Mouse (Mus musculus): ENCODE measurements at regions not wholly inside any gene's neighbourhood (a gene's known extent, or its start where the extent isn't known, plus 50 kb on each side); places are given as distances from the start of the nearest gene placed in this dataset.
"Not testable (repeated sequence)": the region's sequence is repeated elsewhere in the genome, so short reads cannot be mapped to it uniquely, and the experiment has no call there.

- Histone ChIP-seq H3K9ac (ENCODE audit: low read length) (no peak overlapping the region), H3K9me3 (ENCODE audit: control insufficient read depth, low read length) (no peaks in the 10 kb centered on the region), H3K4me1 (replicated peaks; ENCODE audit: control insufficient read depth, insufficient read depth, low read length) (no peaks in the 10 kb centered on the region; the same call in 1 of the 2 replicates), H3K4me3 (ENCODE audit: low read depth, low read length) (no peak overlapping the region), H3K27me3 (replicated peaks; ENCODE audit: control insufficient read depth, insufficient read depth, low read length) (no peaks in the 10 kb centered on the region), H3K36me3 (ENCODE audit: control insufficient read depth, insufficient read depth, low read length) (no peaks in the 10 kb centered on the region), H3K27ac (ENCODE audit: low read depth) (no peak overlapping the region), H3K4me2 (ENCODE audit: low read length) (no peak overlapping the region)
- DNase-seq (ENCODE audit: low spot score): no peak
- WGBS: 34% methylated on average over 6 of the region's 6 CpGs
- ATAC-seq (replicated peaks; ENCODE audit: low FRiP score, low TSS enrichment, low read depth): no peak
Observed at GRCm38 (mm10) chr4:4635338-4635737, 157.8 kb downstream of the Impad1 start.

DNA sequence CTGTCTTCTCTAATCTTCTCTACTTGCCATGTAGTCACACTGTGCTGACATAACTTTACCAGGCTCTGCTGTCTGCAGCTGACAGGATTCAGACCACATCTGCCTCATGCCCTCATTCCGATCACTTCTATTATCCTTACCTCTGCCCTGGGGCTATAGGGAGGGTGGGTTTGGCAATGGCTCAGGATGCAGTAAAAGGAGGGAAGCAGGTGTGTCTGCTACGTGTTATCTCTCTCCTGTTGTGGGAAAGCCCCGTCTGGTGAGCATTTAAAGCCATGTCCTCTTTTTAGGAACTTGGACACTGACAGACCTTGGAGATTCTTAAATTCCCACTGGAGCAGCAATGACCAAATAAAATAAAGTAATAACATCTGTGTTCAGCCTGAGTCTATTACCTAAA, 158.5 kb downstream of the Impad1 start:
- ATAC-seq (replicated peaks; ENCODE audit: low FRiP score, low TSS enrichment, low read depth): no peak
- no peak for DNase-seq (ENCODE audit: low spot score)
- Histone ChIP-seq H3K4me3 (ENCODE audit: low read depth, low read length) (no peak overlapping the region), H3K4me2 (ENCODE audit: low read length) (no peak overlapping the region), H3K36me3 (ENCODE audit: control insufficient read depth, insufficient read depth, low read length) (no peaks in the 10 kb centered on the region), H3K27me3 (replicated peaks; ENCODE audit: control insufficient read depth, insufficient read depth, low read length) (no peaks in the 10 kb centered on the region), H3K4me1 (replicated peaks; ENCODE audit: control insufficient read depth, insufficient read depth, low read length) (no peaks in the 10 kb centered on the region; the same call in 1 of the 2 replicates), H3K9ac (ENCODE audit: low read length) (no peak overlapping the region), H3K9me3 (ENCODE audit: control insufficient read depth, low read length) (no peaks in the 10 kb centered on the region), H3K27ac (ENCODE audit: low read depth) (no peak overlapping the region)
- WGBS: 57% methylated on average over 3 of the region's 3 CpGs

DNA sequence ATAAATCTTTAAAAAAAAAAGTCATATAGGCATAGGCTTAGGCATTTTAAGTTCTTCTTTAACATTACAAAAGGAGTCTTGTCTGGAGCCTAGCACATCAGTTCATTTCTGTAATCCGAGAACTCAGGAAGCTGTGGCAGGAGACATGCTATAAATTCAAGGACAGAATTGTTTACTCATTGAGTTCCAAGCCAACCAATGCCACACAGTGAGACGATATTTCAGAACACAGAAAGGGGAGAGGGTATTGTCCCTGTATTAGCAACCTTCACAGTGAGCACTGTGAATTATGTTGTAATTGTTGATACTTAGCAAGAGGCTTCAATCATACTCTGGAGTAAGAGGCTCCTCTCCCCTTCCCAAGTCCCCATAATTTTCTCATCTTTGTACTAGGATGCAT, 162.4 kb downstream of the Impad1 start:
- Histone ChIP-seq H3K4me1 (replicated peaks; ENCODE audit: control insufficient read depth, insufficient read depth, low read length) (no peaks in the 10 kb centered on the region), H3K9ac (ENCODE audit: low read length) (no peak overlapping the region), H3K4me3 (ENCODE audit: low read depth, low read length) (no peak overlapping the region), H3K4me2 (ENCODE audit: low read length) (no peak overlapping the region), H3K27me3 (replicated peaks; ENCODE audit: control insufficient read depth, insufficient read depth, low read length) (no peaks in the 10 kb centered on the region), H3K36me3 (ENCODE audit: control insufficient read depth, insufficient read depth, low read length) (no peaks in the 10 kb centered on the region), H3K9me3 (ENCODE audit: control insufficient read depth, low read length) (no peaks in the 10 kb centered on the region), H3K27ac (ENCODE audit: low read depth) (no peak overlapping the region)
- ATAC-seq (replicated peaks; ENCODE audit: low FRiP score, low TSS enrichment, low read depth): no peak
- no peak for DNase-seq (ENCODE audit: low spot score)
- WGBS: 26% methylated on average over 2 of the region's 2 CpGs

GRCm38 (mm10) chr4:4629251-4629650, 163.9 kb downstream of the Impad1 start:
- Histone ChIP-seq H3K4me2 (ENCODE audit: low read length) (no peak overlapping the region), H3K27me3 (replicated peaks; ENCODE audit: control insufficient read depth, insufficient read depth, low read length) (no peaks in the 10 kb centered on the region), H3K9ac (ENCODE audit: low read length) (no peak overlapping the region), H3K4me1 (replicated peaks; ENCODE audit: control insufficient read depth, insufficient read depth, low read length) (no peaks in the 10 kb centered on the region), H3K27ac (ENCODE audit: low read depth) (no peak overlapping the region), H3K9me3 (ENCODE audit: control insufficient read depth, low read length) (no peaks in the 10 kb centered on the region), H3K36me3 (ENCODE audit: control insufficient read depth, insufficient read depth, low read length) (no peaks in the 10 kb centered on the region), H3K4me3 (ENCODE audit: low read depth, low read length) (no peak overlapping the region)
- DNase-seq (ENCODE audit: low spot score) (no peak), ATAC-seq (replicated peaks; ENCODE audit: low FRiP score, low TSS enrichment, low read depth) (no peak)
- 60% methylated on average over 1 of the region's 1 CpGs for WGBS

GRCm38 (mm10) chr4:4623840-4624239, 169.3 kb downstream of the Impad1 start:
- Histone ChIP-seq H3K9me3 (ENCODE audit: control insufficient read depth, low read length) (no peaks in the 10 kb centered on the region), H3K9ac (ENCODE audit: low read length) (no peak overlapping the region)

GRCm38 (mm10) chr4:4620135-4620534, 173.0 kb downstream of the Impad1 start:
- not testable (repeated sequence) for H3K4me2 ChIP-seq (ENCODE audit: low read length); DNase-seq (ENCODE audit: low spot score); H3K27ac ChIP-seq (ENCODE audit: low read depth); H3K9ac ChIP-seq (ENCODE audit: low read length); H3K36me3 ChIP-seq (ENCODE audit: control insufficient read depth, insufficient read depth, low read length); H3K4me1 ChIP-seq (replicated peaks; ENCODE audit: control insufficient read depth, insufficient read depth, low read length); H3K27me3 ChIP-seq (replicated peaks; ENCODE audit: control insufficient read depth, insufficient read depth, low read length); H3K9me3 ChIP-seq (ENCODE audit: control insufficient read depth, low read length); H3K4me3 ChIP-seq (ENCODE audit: low read depth, low read length); ATAC-seq (replicated peaks; ENCODE audit: low FRiP score, low TSS enrichment, low read depth)
- 82% methylated on average over 1 of the region's 1 CpGs for WGBS

More at GRCm38 (mm10) chr4:4623840-4624239, 169.3 kb downstream of the Impad1 start:
- no peak overlapping the region for H3K27ac ChIP-seq (ENCODE audit: low read depth)
- 77% methylated on average over 3 of the region's 3 CpGs for WGBS
- H3K4me3 ChIP-seq (ENCODE audit: low read depth, low read length): no peak overlapping the region
- no peaks in the 10 kb centered on the region for H3K36me3 ChIP-seq (ENCODE audit: control insufficient read depth, insufficient read depth, low read length)
- no peak for DNase-seq (ENCODE audit: low spot score)
- no peaks in the 10 kb centered on the region for H3K27me3 ChIP-seq (replicated peaks; ENCODE audit: control insufficient read depth, insufficient read depth, low read length)
- H3K4me2 ChIP-seq (ENCODE audit: low read length): no peak overlapping the region
- ATAC-seq (replicated peaks; ENCODE audit: low FRiP score, low TSS enrichment, low read depth): no peak
- H3K4me1 ChIP-seq (replicated peaks; ENCODE audit: control insufficient read depth, insufficient read depth, low read length): no peaks in the 10 kb centered on the region

GRCm38 (mm10) chr4:4614577-4614976, 178.6 kb downstream of the Impad1 start:
- Histone ChIP-seq H3K27me3 (replicated peaks; ENCODE audit: control insufficient read depth, insufficient read depth, low read length) (no peaks in the 10 kb centered on the region), H3K9ac (ENCODE audit: low read length) (no peak overlapping the region), H3K4me1 (replicated peaks; ENCODE audit: control insufficient read depth, insufficient read depth, low read length) (0 out of 2 replicates have a peak, but pooled peaks cover 4% of the 10 kb centered on the region), H3K9me3 (ENCODE audit: control insufficient read depth, low read length) (no peaks in the 10 kb centered on the region), H3K4me3 (ENCODE audit: low read depth, low read length) (no peak overlapping the region), H3K4me2 (ENCODE audit: low read length) (no peak overlapping the region), H3K27ac (ENCODE audit: low read depth) (peak overlapping the region; percentile 35; the same call in 1 of the 2 replicates), H3K36me3 (ENCODE audit: control insufficient read depth, insufficient read depth, low read length) (no peaks in the 10 kb centered on the region)
- DNase-seq (ENCODE audit: low spot score) (no peak), ATAC-seq (replicated peaks; ENCODE audit: low FRiP score, low TSS enrichment, low read depth) (no peak)
